Mouse (Mus musculus): Measurements from ENCODE around the gene Fgfr3.
A peak's percentile ranks its signal among the peaks of the same experiment; 100 is the strongest.

Fgfr3 gene

GRCm38 (mm10) chr5:33726891-33727290 lies 5.4 kb downstream of the Fgfr3 start:
- no peak for DNase-seq (ENCODE audit: inconsistent age in 2 of 2, low spot score in 1 of 2)

- no peak for DNase-seq (ENCODE audit: inconsistent age in 2 of 2, low spot score in 1 of 2)
Measured at GRCm38 (mm10) chr5:33728841-33729240, 7.4 kb downstream of the Fgfr3 start.

GRCm38 (mm10) chr5:33730516-33730915 lies 9.0 kb downstream of the Fgfr3 start:
- DNase-seq (ENCODE audit: inconsistent age in 2 of 2, low spot score in 1 of 2), result no peak

- no peak for DNase-seq (ENCODE audit: inconsistent age in 2 of 2, low spot score in 1 of 2)
Measured at GRCm38 (mm10) chr5:33731051-33731450, 9.6 kb downstream of the Fgfr3 start.

GRCm38 (mm10) chr5:33733837-33734236 lies 12.4 kb downstream of the Fgfr3 start:
- no peak for DNase-seq (ENCODE audit: inconsistent age in 2 of 2, low spot score in 1 of 2)

- DNase-seq (ENCODE audit: inconsistent age in 2 of 2, low spot score in 1 of 2), result no peak
Measured at GRCm38 (mm10) chr5:33735412-33736092, 14.1 kb downstream of the Fgfr3 start.

GRCm38 (mm10) chr5:33736230-33736629 lies 14.8 kb downstream of the Fgfr3 start:
- no peak for DNase-seq (ENCODE audit: inconsistent age in 2 of 2, low spot score in 1 of 2)

- peak; percentile 65 to 88 for DNase-seq (ENCODE audit: inconsistent age in 2 of 2, low spot score in 1 of 2)
Measured at GRCm38 (mm10) chr5:33737903-33738321, 16.4 kb downstream of the Fgfr3 start.

GRCm38 (mm10) chr5:33738341-33738740 lies 16.9 kb downstream of the Fgfr3 start:
- DNase-seq (ENCODE audit: inconsistent age in 2 of 2, low spot score in 1 of 2), result no peak

GRCm38 (mm10) chr5:33740548-33740947 lies 19.1 kb downstream of the Fgfr3 start:
- DNase-seq (ENCODE audit: inconsistent age in 2 of 2, low spot score in 1 of 2), result no peak

GRCm38 (mm10) chr5:33743481-33743880 lies 22.0 kb downstream of the Fgfr3 start:
- DNase-seq (ENCODE audit: inconsistent age in 2 of 2, low spot score in 1 of 2), result peak; percentile 50 to 61

- no peak for DNase-seq (ENCODE audit: inconsistent age in 2 of 2, low spot score in 1 of 2)
Measured at GRCm38 (mm10) chr5:33777195-33777594, 55.7 kb downstream of the Fgfr3 start.

GRCm38 (mm10) chr5:33781964-33782344 lies 60.5 kb downstream of the Fgfr3 start:
- DNase-seq (ENCODE audit: inconsistent age in 2 of 2, low spot score in 1 of 2), result no peak

- peak; percentile 96 to 98 for DNase-seq (ENCODE audit: inconsistent age in 2 of 2, low spot score in 1 of 2)
Measured at GRCm38 (mm10) chr5:33782345-33782998, 61.0 kb downstream of the Fgfr3 start, which contains the start of gene Letm1. TSS of gene Letm1 (minus strand) at chr5:33782817.

GRCm38 (mm10) chr5:33782999-33783390 lies 61.5 kb downstream of the Fgfr3 start:
- DNase-seq (ENCODE audit: inconsistent age in 2 of 2, low spot score in 1 of 2), result no peak

Data from adrenal gland, adult (tissue).